Mouse (Mus musculus) 416B (cell line): ENCODE results near the gene Cdsn.
"Not testable (repeated sequence)": the region's sequence is repeated elsewhere in the genome, so short reads cannot be mapped to it uniquely, and the experiment has no call there.

ENCODE experiments used
- DNase-seq: peaks from one replicate; pipeline ENCODE4 v3.0.0; 2011; ENCODE audit warnings: low read depth

Cdsn gene

GRCm38 (mm10) chr17:35551881-35552414 is at the start of gene Cdsn:
Cdsn (plus strand) TSS chr17:35552128.
- DNase-seq, result no peak

- DNase-seq, result no peak
These were observed 49.7 kb upstream of the Cdsn start for GRCm38 (mm10) chr17:35502226-35502625.

GRCm38 (mm10) chr17:35502762-35503161 is 49.2 kb upstream of the Cdsn start:
- no peak for DNase-seq

- DNase-seq, result no peak
These were observed 48.1 kb upstream of the Cdsn start for GRCm38 (mm10) chr17:35503849-35504248.

GRCm38 (mm10) chr17:35504628-35505481 is 47.1 kb upstream of the Cdsn start:
- no peak for DNase-seq

- DNase-seq, result no peak
These were observed 46.2 kb upstream of the Cdsn start, which contains the start of gene Pou5f1 for GRCm38 (mm10) chr17:35505776-35506175. Pou5f1 (plus strand) TSS chr17:35506018.

GRCm38 (mm10) chr17:35506881-35507280 is 45.0 kb upstream of the Cdsn start:
- DNase-seq, result no peak

- DNase-seq, result peak; percentile 34
These were observed 44.2 kb upstream of the Cdsn start for GRCm38 (mm10) chr17:35507556-35508260.

GRCm38 (mm10) chr17:35508279-35508678 is 43.6 kb upstream of the Cdsn start:
- not testable (repeated sequence) for DNase-seq

GRCm38 (mm10) chr17:35509284-35509683 is 42.6 kb upstream of the Cdsn start:
- peak; percentile 62 for DNase-seq

- DNase-seq, result peak; percentile 56
These were observed 38.9 kb upstream of the Cdsn start for GRCm38 (mm10) chr17:35512916-35513626.

- DNase-seq, result peak; percentile 70
These were observed 38.0 kb upstream of the Cdsn start for GRCm38 (mm10) chr17:35513886-35514285.

- DNase-seq, result no peak
These were observed 37.2 kb upstream of the Cdsn start for GRCm38 (mm10) chr17:35514756-35515155.

GRCm38 (mm10) chr17:35515911-35516640 is 35.9 kb upstream of the Cdsn start:
- DNase-seq, result peak; percentile 58

GRCm38 (mm10) chr17:35516652-35517500 is 35.1 kb upstream of the Cdsn start, which contains the start of the genes Tcf19 and Cchcr1:
Tcf19 (minus strand) TSS chr17:35516824.
Cchcr1 (plus strand) TSS chr17:35517100.
- peak; percentile 99 for DNase-seq

- no peak for DNase-seq
These were observed 34.4 kb upstream of the Cdsn start for GRCm38 (mm10) chr17:35517526-35517925.

GRCm38 (mm10) chr17:35524354-35524753 is 27.6 kb upstream of the Cdsn start:
- DNase-seq, result no peak

GRCm38 (mm10) chr17:35526644-35527043 is 25.3 kb upstream of the Cdsn start:
- DNase-seq, result peak; percentile 60

- DNase-seq, result no peak
These were observed 19.6 kb upstream of the Cdsn start for GRCm38 (mm10) chr17:35532360-35532759.

- DNase-seq, result no peak
These were observed 19.0 kb upstream of the Cdsn start, which contains the start of gene Psors1c2 for GRCm38 (mm10) chr17:35532901-35533300. Psors1c2 (plus strand) TSS chr17:35533201.
